Mouse (Mus musculus) C2C12 (cell line): ENCODE results near the gene Myh4.

Experiments
- CTCF ChIP-seq: IDR thresholded peaks from one replicate; pipeline ENCODE4 v1.5.1; 2011; ENCODE audit not compliant: control insufficient read depth, insufficient read depth, insufficient read length
- FOSL1 ChIP-seq: IDR thresholded peaks from one replicate; pipeline ENCODE4 v1.8.0; 2011; ENCODE audit warnings: mild to moderate bottlenecking, low read length; ENCODE audit not compliant: poor library complexity, insufficient read depth, severe bottlenecking
- USF1 ChIP-seq: IDR thresholded peaks from one replicate; pipeline ENCODE4 v1.6.1; 2011; ENCODE audit warnings: low read depth, mild to moderate bottlenecking, control low read depth, moderate library complexity

DNA sequence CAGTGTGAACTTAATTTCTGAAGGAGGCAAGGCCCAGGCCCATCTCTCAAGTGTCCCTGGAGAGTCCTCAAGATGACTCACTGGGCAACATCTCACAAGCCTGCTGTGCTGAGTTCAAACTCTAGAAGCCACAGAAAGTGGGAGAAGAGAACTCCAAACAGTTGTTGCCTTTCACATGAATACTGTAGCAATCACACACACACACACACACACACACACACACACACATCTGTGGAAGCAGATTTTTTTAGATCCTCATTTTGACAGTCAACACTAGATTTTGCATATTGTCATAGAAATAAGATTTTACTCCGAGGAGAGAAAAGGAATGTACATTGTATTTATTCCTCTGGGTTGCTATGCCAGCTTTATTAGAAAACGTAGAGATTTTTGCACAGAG is 47.0 kb upstream of the Myh4 start:
- no peak for TF ChIP-seq CTCF
- TF ChIP-seq USF1: no peak
- TF ChIP-seq FOSL1: no peak
